Mouse (Mus musculus) lung, adult 2 months (tissue): ENCODE data around the gene Tsku.

ENCODE experiments used
- CTCF ChIP-seq: fragments of 200-500 bp; IDR thresholded peaks from 2 replicates; pipeline ENCODE4 v1.5.1; 2011; ENCODE audit warnings: mild to moderate bottlenecking, low read length, control low read depth; ENCODE audit not compliant: insufficient read depth
- POLR2A ChIP-seq: fragments of 200-500 bp; IDR thresholded peaks from 2 replicates; pipeline ENCODE4 v1.6.1; 2011; ENCODE audit warnings: low read depth, mild to moderate bottlenecking, control low read depth, low read length, borderline replicate concordance; ENCODE audit errors: extremely low read depth

DNA sequence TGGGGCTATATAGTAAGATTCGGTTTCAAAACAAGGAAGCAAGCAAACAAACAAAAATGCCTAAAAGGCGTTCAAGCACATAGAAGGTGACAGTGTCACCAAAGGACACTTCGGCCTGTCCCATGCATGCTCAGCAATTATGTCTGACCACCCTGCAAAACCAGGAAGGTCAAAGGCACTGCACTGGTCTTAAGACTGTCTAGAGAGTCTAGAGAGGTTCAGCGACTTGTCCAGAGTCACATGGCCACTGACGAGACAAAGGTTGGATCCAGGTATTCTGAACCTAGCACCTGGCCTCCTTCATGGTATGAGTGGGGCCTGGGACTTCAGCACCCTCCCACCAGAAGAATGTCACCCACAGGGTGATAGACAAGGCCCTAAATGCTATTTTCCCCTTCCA is 3.8 kb downstream of the Tsku start:
- TF ChIP-seq POLR2A (no peak), CTCF (no peak)
